Mouse (Mus musculus): ENCODE results near the gene St3gal5.

DNA sequence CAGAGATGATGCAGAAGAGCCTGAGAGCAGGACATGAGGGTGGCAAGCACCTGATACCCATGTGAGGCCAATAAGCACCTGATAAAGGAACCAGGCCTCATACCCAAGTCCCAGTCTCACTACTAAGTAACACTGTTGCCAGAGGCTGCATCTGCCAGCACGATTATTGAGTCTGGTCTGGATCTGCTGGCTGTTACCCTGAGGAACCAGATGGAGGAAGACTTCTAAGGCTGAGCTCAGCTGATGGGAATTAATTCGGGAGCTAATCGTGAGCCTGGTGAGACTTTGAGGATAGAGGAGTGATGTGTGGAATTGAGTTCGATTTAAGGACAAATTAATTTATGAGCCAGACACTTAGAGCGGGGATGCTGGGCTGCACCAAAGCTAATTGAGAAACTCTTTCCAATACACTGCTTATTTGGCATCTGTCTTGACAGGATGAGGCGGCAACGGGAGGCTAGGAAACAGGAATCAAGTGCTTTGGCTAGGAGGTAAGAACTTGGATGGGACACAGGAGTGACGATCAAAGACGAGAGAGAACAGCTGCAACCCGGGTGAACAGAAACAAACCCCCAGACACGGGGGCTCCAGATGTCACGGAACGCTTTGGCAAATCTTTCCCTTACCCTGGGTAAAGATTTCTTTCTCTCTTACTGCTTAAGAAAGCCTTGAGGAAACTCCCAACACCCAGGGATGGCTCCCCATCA is 15.9 kb upstream of the St3gal5 start:
- TF ChIP-seq GATA1 (IDR thresholded peaks at IDR 0.05; ENCODE audit: borderline replicate concordance, low read length), result no peak
- no peak for TF ChIP-seq FLI1 (IDR thresholded peaks at IDR 0.05; ENCODE audit: low read length)

All from megakaryocyte, embryonic 14.5 days (primary cell).